Mouse (Mus musculus): ENCODE data around the gene Ap1s2.

Ap1s2 gene

DNA sequence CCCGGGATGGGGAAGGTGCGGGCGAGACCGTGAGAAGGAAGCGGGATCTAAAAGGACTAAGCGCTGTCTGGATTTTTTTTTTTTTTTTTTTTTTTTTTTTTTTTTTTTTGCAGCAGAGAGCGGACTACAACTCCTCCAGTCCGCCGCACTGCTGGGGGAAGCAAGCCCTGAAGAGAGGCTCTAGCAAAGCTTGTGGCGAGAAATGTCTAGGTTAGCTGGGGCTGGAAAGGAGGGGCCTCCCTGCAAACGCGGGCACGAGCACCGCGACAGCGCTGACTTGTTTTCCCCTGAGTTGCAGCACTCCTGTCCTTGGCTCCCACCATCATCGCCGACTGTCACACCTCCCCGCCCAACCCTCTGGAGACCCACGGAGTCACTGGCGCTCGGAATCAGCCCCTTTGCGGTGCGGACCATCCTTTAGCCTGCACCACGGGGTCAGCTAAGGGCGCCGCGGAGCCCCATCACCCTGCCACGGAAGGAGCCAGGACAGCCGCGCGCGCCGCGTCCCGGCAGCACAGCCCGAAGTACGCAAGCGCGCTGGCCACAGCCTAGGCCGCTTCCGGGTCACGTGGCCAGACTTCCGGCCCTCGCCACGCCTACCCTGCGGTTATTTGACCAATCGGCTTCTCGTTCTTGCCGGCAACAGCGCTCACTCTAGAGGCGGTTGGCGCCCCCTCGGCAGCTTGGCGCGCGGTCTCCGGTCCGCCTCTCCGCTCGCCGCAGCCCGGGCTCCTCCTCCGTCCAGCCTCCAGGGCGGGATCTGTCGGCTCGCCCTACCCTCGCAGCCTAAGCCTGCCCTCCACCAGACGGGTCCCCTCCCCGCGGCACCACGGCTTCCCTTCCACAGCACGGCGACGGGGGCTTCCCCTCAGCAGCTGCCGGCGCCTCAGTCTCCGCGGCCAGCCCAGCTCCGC lies at the start of gene Ap1s2:
Gene Ap1s2, plus strand, starts transcription at position 681 of the 914 bp plus-strand sequence.
- peak; percentile 97 for DNase-seq

DNA sequence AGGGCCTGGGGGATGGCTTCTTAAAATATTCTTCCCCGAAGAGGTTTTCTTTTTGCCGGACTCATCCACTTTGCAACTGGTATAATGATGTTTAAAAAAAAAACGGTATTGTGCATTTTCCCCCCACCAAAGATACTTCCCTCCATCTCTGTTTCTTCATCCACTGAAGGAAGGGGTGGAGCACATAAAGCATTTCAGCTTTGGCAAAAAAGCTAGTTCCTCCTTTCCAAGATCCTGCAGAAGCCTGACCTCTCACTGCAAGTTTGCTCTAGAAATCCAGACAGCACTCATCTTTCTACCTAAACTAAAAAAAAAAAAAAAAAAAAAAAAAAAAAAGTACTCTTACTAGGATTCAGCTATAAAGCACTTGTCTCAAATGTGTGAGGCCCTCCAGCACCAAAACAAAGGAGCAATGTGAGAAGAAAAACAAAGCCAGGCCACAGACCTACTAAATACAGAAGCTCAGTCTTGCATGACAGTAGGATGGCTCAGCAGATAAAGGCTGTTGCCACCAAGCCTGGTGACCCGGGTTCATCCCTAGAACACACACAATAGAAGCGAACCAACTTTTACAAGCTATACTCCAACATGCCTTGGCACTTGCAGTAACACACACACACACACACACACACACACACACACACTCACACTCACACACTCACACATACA lies 41.0 kb upstream of the Ap1s2 start:
- no peak for DNase-seq

DNA sequence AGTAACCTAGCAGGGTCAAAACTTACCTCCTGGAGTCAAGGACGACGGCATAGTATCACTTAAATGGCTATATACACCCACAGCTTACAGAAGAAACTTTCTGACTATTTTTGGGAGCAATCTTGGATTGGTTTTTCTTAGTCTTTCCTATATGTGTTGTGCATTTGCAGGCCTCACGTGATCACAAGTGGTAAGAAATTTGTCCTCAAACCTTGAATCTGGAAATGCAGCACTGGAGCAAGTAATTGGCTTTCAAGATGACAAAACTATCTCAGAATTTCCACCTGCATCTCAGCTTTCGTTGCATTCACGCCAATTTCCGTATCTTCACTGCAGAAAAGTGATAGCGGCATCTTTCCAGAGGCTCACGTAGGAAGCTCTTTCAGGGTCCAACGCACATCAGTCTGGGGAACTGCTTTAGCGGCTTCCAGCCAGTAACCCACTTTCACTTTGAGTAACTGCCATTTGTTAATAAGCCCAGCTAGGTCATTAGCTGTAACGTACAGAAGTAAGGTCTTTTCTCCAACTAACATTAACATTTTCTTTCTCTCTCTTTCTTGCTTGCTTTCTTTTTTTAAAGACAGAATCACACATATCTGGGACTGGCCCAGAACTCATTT lies 40.0 kb upstream of the Ap1s2 start:
- no peak for DNase-seq

DNA sequence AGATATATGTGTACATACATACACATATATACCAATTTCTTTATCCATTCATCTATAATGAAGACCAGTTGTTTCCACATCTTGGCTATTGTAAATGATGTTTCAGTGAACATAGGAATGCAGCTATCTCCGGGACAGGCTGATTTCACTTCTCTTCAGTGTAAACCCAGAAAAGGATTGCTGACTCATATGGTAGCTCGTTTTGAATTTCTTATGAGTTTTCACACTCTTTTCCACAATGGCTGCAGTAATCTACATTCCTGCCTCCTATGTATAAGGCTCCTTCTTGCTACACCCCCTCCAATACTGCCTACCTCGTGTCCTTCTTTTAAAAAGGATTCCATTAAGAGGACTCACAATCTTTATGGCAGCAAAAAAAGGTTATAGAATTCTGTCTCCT lies 32.9 kb upstream of the Ap1s2 start:
- DNase-seq = no peak

DNA sequence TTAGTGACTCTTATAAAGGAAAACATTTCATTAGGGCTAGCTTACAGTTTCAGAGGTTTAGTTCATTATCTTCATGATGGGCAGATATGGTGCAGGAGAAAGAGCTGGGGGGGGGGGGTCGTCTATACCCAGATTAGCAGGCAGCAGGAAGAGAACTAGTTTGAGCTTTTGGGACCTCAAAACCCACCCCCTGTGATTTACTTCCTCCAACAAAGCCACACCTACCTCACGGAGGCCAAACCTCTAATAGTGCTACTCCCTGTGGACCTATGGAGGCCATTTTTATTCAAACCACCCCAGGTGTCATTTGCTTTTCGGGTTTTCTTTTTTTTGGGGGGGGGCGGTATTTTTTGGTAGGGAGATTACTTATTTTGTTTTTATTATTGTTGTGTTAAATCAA lies 32.2 kb upstream of the Ap1s2 start:
- DNase-seq = no peak

DNA sequence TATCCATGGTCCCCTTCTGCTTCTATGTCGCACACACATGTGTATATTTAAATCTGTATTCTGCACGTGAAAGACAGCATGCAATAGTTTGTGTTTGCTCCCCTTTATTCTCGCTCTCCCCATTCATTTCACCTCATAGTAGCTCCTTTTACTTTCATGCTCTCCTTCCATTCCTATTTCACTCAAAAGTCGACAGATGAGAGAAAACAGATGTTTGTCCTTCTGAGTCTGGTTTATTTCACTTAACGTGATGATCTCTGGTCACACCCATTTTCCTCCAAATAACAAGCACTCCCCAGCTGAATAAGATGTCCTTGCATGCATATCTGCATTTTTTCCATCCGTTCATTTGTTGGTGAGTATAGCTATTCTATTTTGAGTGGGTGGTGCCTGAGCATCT lies 29.8 kb upstream of the Ap1s2 start:
- no peak for DNase-seq

DNA sequence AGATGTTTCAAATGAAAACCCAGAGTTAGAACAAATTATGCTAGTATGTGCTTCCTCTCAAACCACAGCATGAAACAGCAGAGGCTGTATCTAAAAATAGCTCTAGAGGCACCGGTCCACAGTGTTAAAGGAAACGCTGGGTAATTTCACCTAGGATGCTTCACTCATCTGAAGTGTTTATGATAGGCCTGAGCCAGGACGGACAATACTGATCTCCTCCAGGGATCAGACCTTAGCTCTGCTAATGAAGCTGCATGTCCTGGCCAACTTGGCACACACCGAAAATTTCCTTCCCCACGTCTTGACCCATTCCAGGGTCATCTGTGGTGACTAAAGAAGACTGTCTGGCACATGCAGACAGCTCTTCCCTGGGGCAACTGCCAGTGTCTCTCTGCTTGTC lies 29.4 kb upstream of the Ap1s2 start:
- DNase-seq = no peak

DNA sequence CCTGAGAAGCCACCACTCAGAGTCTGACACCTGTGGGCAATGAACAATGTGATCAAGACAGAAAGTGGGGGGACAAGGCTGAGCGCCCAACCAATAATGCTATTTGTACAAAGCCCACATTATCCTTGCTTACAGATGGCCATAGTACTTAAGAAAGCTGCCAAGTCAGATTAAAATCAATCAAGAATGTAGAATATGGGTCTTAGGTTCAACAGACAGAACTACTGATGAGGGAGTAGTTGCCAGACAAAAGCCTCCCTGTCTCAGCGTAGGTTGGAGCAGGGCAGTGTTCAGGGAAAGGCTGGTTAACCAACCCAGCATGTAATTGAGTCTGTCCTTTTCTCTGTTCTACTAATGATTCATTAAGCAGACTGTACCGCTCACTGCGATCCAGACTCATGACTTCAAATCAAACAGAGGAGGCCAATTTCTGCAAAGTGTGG lies 23.3 kb upstream of the Ap1s2 start:
- DNase-seq = no peak

DNA sequence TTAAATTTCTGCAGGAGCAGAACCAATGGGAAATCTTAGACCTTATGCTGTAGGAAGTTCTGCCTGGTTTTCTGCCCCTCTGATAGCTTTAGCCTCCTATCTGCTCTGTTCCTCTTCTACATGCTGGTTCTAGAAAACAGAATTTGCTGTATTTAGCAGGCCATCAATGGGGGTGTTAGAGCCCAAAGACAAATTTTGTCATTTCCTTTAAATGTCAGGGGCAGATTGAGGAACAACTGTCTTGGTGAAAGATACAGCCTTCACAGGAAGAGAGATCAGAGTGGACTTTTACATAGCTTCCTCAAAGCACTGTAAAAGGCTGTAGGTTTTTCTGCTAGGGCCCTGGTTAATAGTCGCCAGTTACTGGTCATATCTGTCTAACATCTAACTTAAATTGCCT lies 11.5 kb upstream of the Ap1s2 start:
- no peak for DNase-seq

DNA sequence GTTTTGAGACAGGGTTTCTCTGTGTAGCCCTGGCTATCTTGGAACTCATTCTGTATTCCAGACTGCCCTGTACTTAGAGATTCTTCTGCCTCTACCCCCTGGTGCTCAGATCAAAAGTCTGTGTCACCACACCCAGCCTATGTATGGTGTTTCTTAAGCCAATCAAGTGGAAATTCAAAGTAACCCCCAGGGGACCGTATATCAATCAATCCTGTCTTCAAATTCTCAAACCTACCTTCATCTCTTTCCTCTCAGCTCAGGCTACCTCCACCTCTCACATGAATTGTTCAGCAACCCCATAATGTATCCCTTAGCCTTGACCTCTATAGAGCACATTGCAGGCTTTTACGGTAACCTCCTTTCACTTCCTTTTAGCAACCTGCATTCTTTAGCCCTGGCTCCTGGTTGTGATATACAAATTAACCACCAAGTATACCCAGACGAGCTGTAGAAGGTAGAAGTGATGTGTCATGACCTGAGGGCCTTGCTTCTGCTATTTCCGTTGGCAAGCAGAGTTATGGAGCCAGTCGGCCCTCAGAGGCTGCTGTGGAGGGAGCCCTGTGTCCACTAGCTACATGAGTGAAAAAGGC lies 9.3 kb upstream of the Ap1s2 start:
- DNase-seq = no peak

DNA sequence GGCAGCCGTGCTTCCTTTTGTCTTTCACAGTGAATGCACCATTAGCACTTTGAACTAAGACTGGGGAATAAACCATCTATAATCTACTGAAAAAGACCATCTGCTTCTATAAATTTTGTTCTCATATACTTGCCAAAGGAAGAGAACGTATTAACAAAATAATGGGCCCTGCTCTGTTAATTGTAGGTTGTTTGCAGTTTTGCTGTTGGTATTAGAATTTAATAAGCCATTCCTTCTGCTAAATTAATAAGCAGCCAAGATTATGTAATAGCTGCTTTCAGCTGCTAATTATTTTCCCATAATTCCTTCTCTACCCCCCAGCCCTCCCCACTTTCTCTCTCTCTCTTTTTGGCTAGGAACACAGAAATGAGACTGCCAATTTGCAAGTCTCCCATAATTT lies 2.0 kb upstream of the Ap1s2 start:
- peak; percentile 3 for DNase-seq

DNA sequence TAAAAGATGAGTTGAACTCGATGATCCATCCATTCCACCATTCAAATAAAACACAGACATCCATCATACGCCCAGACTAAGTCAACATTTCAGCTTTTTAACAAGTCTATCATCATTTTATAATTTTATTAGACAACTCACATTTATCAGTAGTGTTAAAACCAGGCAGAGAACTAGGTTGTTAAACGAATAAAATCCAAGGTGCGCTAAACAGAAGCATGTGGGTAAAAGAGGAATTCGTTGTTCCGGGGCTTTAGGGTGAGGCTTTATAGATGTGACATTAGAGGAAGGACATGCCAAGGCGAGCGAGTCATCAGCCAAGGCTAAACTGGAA lies 847 bp upstream of the Ap1s2 start:
- no peak for DNase-seq

DNA sequence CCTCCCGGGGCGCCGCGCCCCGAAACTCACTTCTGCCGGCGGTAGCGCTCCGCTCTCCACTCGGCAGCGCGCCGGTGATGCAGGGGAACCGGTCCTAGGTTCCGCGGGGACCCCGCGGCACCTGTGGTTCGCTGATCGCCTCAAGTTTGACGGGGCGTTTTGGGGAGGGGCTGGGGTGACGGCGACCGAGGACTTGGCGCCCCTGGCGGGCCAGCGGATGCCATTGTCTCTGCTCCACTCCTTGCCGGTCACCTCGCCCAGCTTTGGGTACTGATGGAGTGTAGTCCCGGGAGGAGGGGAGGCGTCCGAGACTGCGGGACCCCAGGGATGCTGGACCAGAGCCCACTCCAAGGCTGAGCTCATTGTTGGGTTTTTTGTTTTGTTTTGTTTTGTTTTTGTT lies 564 bp downstream of the Ap1s2 start:
- DNase-seq = peak; percentile 15

DNA sequence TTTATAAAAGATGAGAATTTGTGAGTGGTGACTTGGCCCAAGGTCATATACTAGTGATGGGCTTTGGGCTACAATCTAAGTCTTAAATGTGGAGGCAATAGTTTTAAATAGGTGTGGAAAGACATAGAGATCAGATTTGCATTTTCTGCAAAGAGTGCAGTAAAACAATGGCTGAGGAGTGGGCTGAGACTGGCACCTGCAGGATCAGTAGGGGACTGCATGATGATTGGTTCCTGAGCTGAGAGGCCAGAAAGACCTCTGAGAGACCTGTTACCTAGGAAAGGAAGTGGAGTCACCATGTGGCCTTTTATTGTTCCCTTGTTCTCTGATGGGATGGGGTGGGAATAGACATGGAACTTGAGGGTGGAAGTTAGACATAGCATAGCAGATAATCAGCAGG lies 4.0 kb downstream of the Ap1s2 start:
- no peak for DNase-seq

DNA sequence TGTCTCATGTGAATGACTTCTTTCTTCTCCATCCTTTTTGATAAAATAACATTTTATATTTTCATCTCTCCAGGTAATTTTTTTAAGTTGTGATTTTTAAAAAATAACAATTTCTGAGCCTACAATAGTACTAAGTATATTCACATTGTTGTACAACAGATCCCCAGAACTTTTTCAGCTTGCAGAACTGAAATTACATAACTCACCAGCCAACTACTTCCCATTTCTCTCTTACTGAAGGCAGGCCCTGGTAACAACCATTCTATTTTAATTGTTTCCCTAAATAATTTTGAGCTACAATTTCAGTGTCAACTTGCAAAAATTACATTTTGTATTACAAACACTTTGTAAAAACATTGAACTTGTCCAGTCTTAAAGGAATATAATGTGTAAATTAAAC lies 20.7 kb downstream of the Ap1s2 start:
- no peak for DNase-seq

DNA sequence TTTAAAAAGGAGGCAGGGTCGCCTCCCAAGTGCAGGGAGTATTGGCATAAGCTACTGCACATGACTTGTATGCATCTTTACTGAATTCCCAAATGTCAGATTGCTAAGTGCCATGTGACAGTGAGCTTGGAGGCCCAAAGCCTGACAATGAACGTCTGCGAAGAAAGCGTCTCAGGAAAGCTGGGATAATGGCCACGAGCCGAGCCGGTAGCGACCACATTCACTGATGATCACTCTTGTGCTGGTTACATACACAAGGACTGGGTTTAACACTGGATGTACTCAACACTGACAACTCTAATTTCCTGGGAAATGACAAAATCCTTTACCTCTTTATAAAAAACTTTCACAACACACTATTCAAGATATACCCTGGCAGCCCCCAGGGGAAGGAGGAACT lies 25.9 kb downstream of the Ap1s2 start:
- DNase-seq = no peak

DNA sequence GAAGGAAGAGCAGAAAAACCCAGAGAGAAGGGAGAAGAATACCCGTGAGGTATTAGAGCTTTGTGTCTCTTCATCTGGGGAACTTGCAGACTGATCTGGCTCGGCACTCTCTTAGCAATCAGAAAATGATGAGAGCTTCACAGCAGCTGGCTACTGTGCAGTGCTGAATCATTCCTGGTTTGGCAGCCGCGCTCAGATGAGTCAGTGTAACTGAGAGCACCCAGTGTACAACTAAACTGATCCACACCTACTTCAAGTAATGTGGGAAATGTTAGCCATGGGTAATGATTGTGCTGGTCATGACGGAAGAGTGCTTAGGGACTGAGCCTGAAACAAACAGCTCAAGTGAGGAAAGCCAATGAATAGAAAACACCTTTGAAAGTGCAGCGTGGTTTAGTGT lies 29.8 kb downstream of the Ap1s2 start:
- DNase-seq = peak; percentile 72

DNA sequence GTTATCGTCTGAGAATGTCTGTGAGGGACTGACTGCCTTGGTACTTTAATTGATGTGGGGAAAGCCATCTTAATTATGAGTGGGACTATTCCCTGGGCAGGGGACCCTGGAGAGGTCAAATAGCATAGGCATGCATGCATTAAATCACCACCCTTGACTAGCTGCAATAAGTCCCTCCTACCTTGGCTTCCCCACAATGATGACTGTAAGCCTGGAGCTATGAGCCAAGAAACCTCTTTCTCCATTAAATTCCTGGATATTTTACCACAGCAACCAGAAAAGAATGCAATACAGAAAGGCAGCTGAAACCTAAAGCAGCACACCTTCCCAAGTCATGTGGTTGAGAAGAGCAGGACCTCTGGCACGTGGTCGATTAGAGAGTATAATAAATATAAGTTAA lies 35.6 kb downstream of the Ap1s2 start:
- DNase-seq = no peak

DNA sequence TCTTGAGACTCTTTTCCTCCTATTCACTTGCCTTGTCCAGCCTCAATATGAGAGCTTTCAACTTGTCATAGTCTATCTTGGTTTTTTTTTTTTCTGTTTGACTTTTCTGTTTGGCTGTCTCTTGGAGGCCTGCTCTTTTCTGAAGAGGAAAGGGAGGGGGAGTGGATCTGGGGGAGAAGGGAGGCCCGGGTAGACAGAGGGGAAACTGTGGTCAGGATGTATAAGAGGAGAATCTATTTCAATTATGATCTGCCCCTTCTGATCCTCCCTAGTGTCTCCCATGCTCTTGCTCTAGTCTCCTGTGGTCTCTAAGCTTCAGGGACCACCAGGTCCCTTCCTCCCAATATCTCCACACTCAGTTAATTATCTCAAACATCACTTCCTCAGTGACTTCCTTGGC lies 42.8 kb downstream of the Ap1s2 start:
- DNase-seq = no peak

DNA sequence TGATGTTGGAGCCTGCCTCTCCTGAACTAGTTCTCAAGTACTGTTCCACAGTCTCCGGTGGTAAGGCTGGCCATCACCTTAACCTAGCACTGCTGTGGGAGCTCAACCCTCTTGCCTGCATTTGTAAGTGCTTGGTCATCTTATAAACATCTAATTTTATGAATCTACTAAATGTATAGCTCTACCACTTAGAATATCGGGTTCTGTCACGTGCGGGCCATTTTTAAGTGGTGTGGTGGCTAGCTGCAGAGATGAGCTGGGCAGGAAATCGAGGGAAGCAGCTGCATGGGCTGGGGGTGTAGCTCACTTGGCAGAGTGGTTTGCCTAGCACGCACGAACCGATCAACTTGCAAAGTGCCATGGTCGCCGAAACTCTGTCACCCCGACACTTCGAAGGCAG lies 48.6 kb downstream of the Ap1s2 start:
- DNase-seq = no peak

DNA sequence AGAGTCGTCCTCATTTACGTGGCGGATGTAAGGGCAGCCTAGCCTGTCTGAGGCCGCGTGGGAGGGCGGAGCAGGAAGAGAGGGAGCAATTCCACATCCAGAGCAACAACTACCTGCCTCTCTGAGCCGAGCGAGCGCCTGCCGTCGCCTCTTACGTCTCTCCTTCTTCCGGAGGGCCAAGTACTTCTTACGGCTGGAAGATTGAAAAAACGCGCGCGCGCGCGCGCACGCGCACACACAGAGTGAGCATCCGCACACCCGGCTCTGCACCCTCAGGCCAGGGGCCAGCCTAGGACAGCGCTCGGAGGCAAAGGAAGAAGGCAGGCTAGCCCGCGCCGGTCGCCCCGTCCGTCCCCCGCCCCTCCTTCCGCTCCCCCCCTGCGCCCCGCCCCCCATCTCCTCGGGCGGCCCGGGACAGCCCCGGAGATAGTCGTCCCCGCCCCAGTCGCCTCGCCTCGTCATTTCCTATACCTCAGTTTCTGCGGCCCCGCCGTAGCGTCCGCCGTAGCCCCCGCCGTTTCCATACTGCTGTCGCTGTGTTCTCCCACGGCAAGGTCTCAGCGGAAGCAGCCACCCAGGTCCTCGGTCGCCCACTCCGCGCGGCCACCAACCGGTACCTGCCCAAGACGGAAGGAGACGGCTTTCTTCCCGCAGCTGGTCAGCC lies 49.1 kb downstream of the Ap1s2 start:
- DNase-seq = peak; percentile 63

DNA sequence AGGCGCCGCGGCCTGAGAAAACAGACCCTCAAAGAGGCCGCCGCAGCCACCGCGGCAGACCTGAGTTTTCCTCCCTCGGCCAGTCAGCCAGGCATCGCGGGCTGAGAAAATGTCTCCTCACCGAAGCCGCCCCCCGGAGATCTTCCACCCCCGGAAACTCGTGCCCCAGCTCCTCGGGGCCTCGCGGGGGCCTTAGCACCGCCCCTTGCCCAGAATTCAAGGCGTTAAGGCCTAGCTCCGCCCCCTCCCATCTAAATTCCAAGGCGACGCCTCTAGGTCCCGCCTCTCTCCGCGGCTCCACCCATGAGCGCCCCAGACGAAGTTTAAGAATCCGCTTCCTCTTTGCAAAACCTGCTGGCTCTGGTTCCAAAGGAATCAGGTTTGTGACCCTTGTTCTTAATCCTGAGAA lies 49.7 kb downstream of the Ap1s2 start, which contains the start of gene Zrsr2:
Gene Zrsr2, minus strand, starts transcription at position 195 of the 409 bp plus-strand sequence.
- peak; percentile 85 for DNase-seq

DNA sequence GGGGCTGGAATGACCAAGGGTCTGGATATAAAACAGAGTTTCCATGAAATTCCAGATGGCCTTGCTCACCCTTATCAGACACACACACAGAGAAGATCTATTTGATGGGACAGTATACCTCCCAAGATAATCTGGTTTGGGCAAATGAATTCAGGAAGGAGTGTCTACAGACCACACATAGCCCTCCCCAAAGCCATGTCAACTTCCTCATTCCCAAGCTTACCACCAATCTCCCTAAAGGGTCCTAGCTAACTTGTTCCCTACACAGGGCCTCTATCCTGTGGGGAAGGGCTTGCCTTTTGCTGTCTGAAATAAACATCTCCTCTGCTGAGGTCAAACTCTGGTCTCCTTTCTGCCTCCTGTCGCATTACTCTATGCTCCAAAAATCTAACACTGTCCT lies 72.3 kb downstream of the Ap1s2 start:
- no peak for DNase-seq
